Mouse (Mus musculus) liver, embryonic 14.5 days (tissue): ENCODE measurements around the gene Stbd1.

Experiments used
- CTCF ChIP-seq: IDR thresholded peaks from 2 replicates; pipeline ENCODE4 v1.5.1; 2016; ENCODE audit warnings: antibody characterized with exemption, low read depth, control low read depth
- EP300 ChIP-seq: IDR thresholded peaks from 2 replicates; pipeline ENCODE4 v1.6.1; 2016; ENCODE audit warnings: antibody characterized with exemption, low read depth

DNA sequence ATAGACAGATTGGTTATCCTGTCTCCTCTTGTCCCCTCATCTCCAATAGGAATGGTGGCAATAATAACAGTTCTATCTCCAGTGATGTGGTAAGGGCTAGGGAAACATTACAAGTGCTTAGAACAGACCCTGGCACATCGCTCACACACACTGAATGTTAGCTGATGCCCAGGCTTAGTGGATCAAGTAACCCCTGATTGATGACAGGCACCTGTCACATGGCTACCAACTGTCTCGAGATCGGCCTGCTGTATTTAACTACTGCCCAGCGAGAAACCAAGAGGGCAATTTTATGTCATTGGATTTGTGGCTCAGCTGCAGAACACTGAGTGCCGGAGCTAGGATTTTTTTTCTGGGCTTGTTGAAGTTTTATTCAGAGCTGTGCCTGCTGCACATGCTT is 7.8 kb upstream of the Stbd1 start:
- TF ChIP-seq CTCF (no peak), EP300 (no peak)
